Mouse (Mus musculus) T-helper 17 cell (primary cell): ENCODE measurements around the gene Abi3.

ENCODE experiments used
- in situ Hi-C, 2 experiments: fragments of 300-600 bp; cut with MboI, MseI; formaldehyde crosslinking; loops; 1 replicate in 1 of 2; 2 replicates in 1 of 2; pipeline ENCODE4 v1.15.1; 2025; ENCODE audit warnings: high pct_unique_total_duplicates in 2 of 2

The Abi3 gene

DNA sequence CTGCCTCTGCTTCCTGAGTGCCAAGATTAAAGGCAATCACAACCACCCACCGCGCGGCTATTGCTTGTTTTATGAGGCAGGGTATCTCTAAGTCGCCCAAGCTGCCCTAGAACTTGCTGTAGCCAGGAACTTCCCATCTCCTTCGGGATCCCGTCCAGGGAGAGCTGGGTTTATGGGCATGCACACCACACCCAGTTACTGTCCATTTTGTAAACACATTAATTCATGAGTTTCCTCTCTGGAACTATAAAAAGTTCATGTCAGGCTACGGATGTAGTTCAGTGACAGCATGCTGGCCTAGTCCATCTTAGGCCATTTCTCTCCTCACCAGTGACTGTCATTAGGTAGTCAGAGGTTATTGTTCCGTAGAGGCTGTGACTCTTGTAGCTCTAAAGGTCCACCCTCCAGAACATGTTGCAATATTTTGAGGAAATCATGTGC, 52.8 kb downstream of the Abi3 start:
- in situ Hi-C loops = no loop called here

DNA sequence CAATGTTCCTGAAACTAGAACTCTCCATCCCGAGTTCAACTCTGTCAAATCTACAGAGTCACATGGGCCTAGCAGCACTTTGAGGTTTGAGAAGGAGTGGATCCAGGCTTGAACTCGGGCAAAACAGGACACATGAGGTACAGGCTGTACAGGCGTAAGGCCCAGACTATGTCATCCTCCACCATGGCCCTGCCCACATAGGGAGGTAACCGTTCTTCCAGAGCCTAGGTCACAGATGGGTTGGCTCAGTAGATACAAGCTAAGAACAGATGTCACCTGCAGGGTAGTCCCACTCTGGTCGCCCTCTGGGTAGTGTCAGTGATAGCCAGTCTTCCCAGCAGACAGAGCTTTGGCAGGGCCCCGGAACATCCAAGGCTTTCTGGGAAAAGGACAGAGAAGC, 55.8 kb downstream of the Abi3 start:
- in situ Hi-C loops = no loop called here

DNA sequence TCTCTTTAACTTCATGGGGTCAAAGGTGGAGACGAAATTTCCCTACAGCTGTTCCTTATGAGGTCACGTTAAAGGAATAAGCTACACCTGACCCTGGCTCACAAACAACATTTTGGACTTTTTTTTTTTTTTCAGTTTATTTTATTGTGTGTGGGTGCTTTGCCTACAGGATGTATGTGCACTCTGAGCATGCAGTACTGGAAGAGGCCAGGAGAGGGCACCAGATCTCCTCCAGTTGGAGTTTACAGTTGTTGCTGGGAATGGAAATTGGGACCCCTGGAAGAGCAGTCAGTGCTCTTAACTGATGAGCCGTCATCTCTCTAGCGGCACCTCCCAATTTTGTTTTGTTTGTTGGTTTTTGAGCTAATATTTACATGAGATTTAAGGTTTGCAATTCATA, 56.6 kb downstream of the Abi3 start:
- in situ Hi-C loops = no loop called here

DNA sequence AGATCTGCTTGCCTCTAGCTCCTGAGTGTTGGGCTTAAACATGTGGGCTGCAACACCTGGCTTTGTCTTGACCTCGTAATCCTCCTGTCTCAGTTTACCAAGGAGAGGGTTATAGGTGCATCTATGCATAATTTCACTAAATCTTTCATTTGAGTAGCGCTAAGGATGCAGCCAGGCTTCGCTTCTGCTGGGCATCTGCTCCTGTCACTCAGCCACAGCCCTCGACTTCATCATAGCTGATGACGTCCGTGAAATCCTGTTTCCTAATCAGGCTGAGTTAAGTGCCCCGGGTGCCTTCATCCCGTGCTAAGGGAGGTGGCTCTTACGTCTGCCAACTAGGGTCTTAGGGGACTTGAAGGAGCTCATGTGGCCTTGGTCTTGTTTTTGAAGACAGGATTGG, 58.3 kb downstream of the Abi3 start:
- in situ Hi-C loops = no loop called here

DNA sequence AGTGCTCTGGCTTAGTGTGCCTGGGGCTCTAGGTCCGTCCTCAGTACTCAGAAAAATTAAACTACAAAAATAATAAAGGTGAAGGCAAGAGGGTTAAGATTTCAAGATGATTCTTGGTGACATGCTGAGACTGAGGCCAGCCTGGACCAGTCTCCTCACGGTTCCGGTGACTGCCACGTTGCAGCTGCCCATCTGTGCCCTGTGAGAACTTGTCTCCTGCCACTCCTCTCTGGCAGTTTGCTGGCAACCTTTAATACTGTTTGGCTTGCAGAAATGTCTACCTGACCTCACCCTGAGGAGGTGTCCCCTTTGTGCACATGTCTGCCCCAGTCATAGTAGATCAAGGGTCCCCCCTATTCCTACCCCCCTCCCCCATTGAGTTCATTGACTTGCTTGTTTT, 58.8 kb downstream of the Abi3 start:
- in situ Hi-C loops = no loop called here

DNA sequence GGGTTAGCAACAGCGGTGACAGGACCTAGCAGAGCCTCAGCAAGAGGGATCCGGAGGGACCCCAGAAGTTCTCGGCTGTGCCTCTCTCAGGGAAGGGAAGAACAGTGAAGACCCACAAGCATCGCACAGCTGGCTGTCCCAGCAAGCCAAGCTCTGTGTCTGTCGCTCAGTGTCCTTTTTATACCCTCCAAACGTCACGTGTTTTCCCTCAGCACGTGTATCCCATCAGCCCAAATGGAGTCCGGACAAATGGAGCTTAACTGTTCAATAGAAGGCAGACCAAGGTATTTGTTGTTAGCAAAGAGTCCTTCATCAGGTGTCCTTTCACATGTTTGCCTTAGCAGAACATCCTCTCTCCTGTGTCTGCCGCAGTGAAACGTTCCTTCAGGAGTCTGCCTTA, 60.7 kb downstream of the Abi3 start:
- in situ Hi-C loops = no loop called here

DNA sequence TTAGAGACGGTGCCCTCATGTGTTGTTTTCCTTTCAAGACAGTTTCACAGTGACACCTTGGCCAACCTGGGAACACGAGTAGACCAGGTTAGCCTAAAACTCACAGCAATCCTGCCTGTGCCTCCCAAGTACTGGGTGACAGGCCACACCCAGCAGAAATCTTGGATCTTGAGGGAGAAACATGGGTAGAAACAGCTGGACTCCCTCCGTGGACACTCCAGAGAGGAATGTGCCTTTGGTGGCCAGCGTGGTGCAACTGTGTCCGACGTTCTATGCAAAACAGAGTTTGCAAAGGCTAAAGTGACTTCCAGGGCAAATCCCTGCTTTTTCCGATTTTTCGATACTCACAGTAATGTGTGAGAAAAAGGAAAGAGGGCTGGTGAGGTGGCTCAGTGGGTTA, 61.8 kb downstream of the Abi3 start:
- in situ Hi-C loops = no loop called here
